Mouse (Mus musculus) hindbrain, embryonic 15.5 days (tissue): ENCODE results near the gene Slc39a1. TPM values are rescaled to one million over a fixed set of nuclear protein-coding genes. Genes with fewer than 3 reads are reported as not detected.
"Not testable (repeated sequence)": the region's sequence is repeated elsewhere in the genome, so short reads cannot be mapped to it uniquely, and the experiment has no call there.

Experiments used
- ATAC-seq: fragments of 200-750 bp; cut with Nextera tagmentation; 2 replicates; pipeline ENCODE4 v1.8.0; 2017; ENCODE audit warnings: low read depth, moderate number of reproducible peaks, moderate TSS enrichment; ENCODE audit not compliant: low FRiP score
- H3K27ac ChIP-seq: fragments of 300-500 bp; sonication (generic); replicated peaks from 2 replicates; pipeline ENCODE4 v1.5.1; 2015; ENCODE audit warnings: mild to moderate bottlenecking, inconsistent platforms
- H3K27me3 ChIP-seq: fragments of 300-500 bp; sonication (generic); 2 replicates; pipeline ENCODE4 v1.6.1; 2015; ENCODE audit warnings: control low read depth, inconsistent platforms
- H3K36me3 ChIP-seq: fragments of 300-500 bp; sonication (generic); 2 replicates; pipeline ENCODE4 v1.6.1; 2015; ENCODE audit warnings: control low read depth, inconsistent platforms
- H3K4me1 ChIP-seq: fragments of 300-500 bp; sonication (generic); replicated peaks from 2 replicates; pipeline ENCODE4 v1.6.1; 2015; ENCODE audit warnings: control low read depth, inconsistent platforms
- H3K4me2 ChIP-seq: fragments of 300-500 bp; sonication (generic); 2 replicates; pipeline ENCODE4 v1.6.1; 2015; ENCODE audit warnings: moderate library complexity, mild to moderate bottlenecking, inconsistent platforms
- H3K4me3 ChIP-seq: fragments of 300-500 bp; sonication (generic); 2 replicates; pipeline ENCODE4 v1.5.1; 2015; ENCODE audit warnings: mild to moderate bottlenecking, inconsistent platforms
- H3K9ac ChIP-seq: fragments of 300-500 bp; sonication (generic); 2 replicates; pipeline ENCODE4 v1.6.1; 2015; ENCODE audit warnings: inconsistent platforms
- H3K9me3 ChIP-seq: fragments of 300-500 bp; sonication (generic); 2 replicates; pipeline ENCODE4 v1.6.1; 2016; ENCODE audit warnings: control low read depth, inconsistent platforms
- WGBS: fragments of 180-500 bp; shearing (Covaris S2); methylation state at CpG from one replicate; pipeline ENCODE4 v1.1.7; 2015; 5-methylcytosine and 5-hydroxymethylcytosine counted together
- polyA plus RNA-seq: library from polyadenylated mRNA; unstranded; fragments of >200 nt; fragmentation: Nextera tagmentation; extraction: Ambion mirVana; gene quantifications from 2 replicates; pipeline ENCODE4 v1.2.1, GENCODE M21; 2015

Gene Slc39a1
- polyA plus RNA-seq, 1 experiment from 2014 or later = 52.1 TPM

- H3K36me3 ChIP-seq = no peaks in the 10 kb centered on the region
- ATAC-seq = no peak
- H3K27me3 ChIP-seq = no peaks in the 10 kb centered on the region
- 68% methylated on average over 2 of the region's 2 CpGs for WGBS
- H3K9me3 ChIP-seq = no peaks in the 10 kb centered on the region
- no peak overlapping the region for H3K4me3 ChIP-seq
- peaks cover 28% of the 10 kb centered on the region for H3K4me1 ChIP-seq
- H3K9ac ChIP-seq = no peak overlapping the region
- no peak overlapping the region for H3K27ac ChIP-seq
- no peak overlapping the region for H3K4me2 ChIP-seq
These were observed 2.6 kb upstream of the Slc39a1 start for GRCm38 (mm10) chr3:90245406-90245805.

GRCm38 (mm10) chr3:90247630-90247959 is 377 bp upstream of the Slc39a1 start:
- WGBS = 1% methylated on average over 3 of the region's 3 CpGs
- peak overlapping the region; percentile 82 for H3K9ac ChIP-seq
- no peaks in the 10 kb centered on the region for H3K27me3 ChIP-seq
- H3K36me3 ChIP-seq = peaks cover 12% of the 10 kb centered on the region
- peak overlapping the region; percentile 81 for H3K4me3 ChIP-seq
- H3K4me1 ChIP-seq = peaks cover 28% of the 10 kb centered on the region
- peak; percentile 4; the same call in 1 of the 2 replicates for ATAC-seq
- H3K27ac ChIP-seq = peak overlapping the region; percentile 84
- H3K9me3 ChIP-seq = no peaks in the 10 kb centered on the region
- peak overlapping the region; percentile 72 for H3K4me2 ChIP-seq

- peak overlapping the region; percentile 82 for H3K9ac ChIP-seq
- peak overlapping the region; percentile 72 for H3K4me2 ChIP-seq
- H3K27me3 ChIP-seq = no peaks in the 10 kb centered on the region
- no peaks in the 10 kb centered on the region for H3K9me3 ChIP-seq
- H3K4me1 ChIP-seq = peaks cover 21% of the 10 kb centered on the region
- peak overlapping the region; percentile 84 for H3K27ac ChIP-seq
- 11% methylated on average over 10 of the region's 10 CpGs for WGBS
- H3K36me3 ChIP-seq = peaks cover 12% of the 10 kb centered on the region
- H3K4me3 ChIP-seq = peak overlapping the region; percentile 81
- no peak for ATAC-seq
These were observed 751 bp downstream of the Slc39a1 start for GRCm38 (mm10) chr3:90248746-90249100.

GRCm38 (mm10) chr3:90250791-90251190 is 2.8 kb downstream of the Slc39a1 start:
- Histone ChIP-seq H3K27me3 (no peaks in the 10 kb centered on the region), H3K4me3 (no peak overlapping the region), H3K4me2 (no peak overlapping the region), H3K9ac (no peak overlapping the region), H3K36me3 (peaks cover 12% of the 10 kb centered on the region), H3K27ac (no peak overlapping the region), H3K9me3 (no peaks in the 10 kb centered on the region), H3K4me1 (peaks cover 30% of the 10 kb centered on the region)
- WGBS = 88% methylated on average over 6 of the region's 6 CpGs
- ATAC-seq = no peak

GRCm38 (mm10) chr3:90251731-90252226 is 3.8 kb downstream of the Slc39a1 start:
- not testable (repeated sequence) for H3K27me3 ChIP-seq, H3K27ac ChIP-seq, H3K4me3 ChIP-seq, H3K4me2 ChIP-seq, H3K9me3 ChIP-seq, ATAC-seq, H3K9ac ChIP-seq
- Histone ChIP-seq H3K36me3 (peaks cover 12% of the 10 kb centered on the region), H3K4me1 (peaks cover 40% of the 10 kb centered on the region)
- 96% methylated on average over 10 of the region's 12 CpGs for WGBS

- not testable (repeated sequence) for H3K9me3 ChIP-seq, H3K4me3 ChIP-seq, H3K27ac ChIP-seq, H3K4me2 ChIP-seq, H3K9ac ChIP-seq, ATAC-seq, H3K27me3 ChIP-seq
- 100% methylated on average over 2 of the region's 2 CpGs for WGBS
- peaks cover 38% of the 10 kb centered on the region for H3K4me1 ChIP-seq
- peaks cover 20% of the 10 kb centered on the region for H3K36me3 ChIP-seq
These were observed 4.7 kb downstream of the Slc39a1 start for GRCm38 (mm10) chr3:90252659-90253058.

- not testable (repeated sequence) for H3K27ac ChIP-seq
These were observed 5.2 kb downstream of the Slc39a1 start for GRCm38 (mm10) chr3:90253174-90253573.

GRCm38 (mm10) chr3:90253653-90254418 is 5.9 kb downstream of the Slc39a1 start, which contains the start of gene Crtc2:
TSS of gene Crtc2 (plus strand) at chr3:90254163.
- Histone ChIP-seq H3K27me3 (no peaks in the 10 kb centered on the region), H3K4me3 (peak within 1 kb of the TSS; percentile 85), H3K4me2 (peak within 1 kb of the TSS; percentile 89), H3K9ac (peak within 1 kb of the TSS; percentile 87), H3K27ac (peak within 1 kb of the TSS; percentile 88), H3K9me3 (no peaks in the 10 kb centered on the region), H3K4me1 (peaks cover 31% of the 10 kb centered on the region), H3K36me3 (peaks cover 31% of the 10 kb centered on the region)
- under 1% methylated on average over 39 of the region's 40 CpGs for WGBS
- peak; percentile 97 for ATAC-seq

More at GRCm38 (mm10) chr3:90253174-90253573, 5.2 kb downstream of the Slc39a1 start:
- Histone ChIP-seq H3K4me2 (peak overlapping the region; percentile 89), H3K4me3 (peak overlapping the region; percentile 85; the same call in 1 of the 2 replicates), H3K4me1 (peaks cover 36% of the 10 kb centered on the region), H3K36me3 (peaks cover 25% of the 10 kb centered on the region)
- 79% methylated on average over 1 of the region's 1 CpGs for WGBS
- H3K9ac ChIP-seq, H3K9me3 ChIP-seq, H3K27me3 ChIP-seq: not testable (repeated sequence)
- ATAC-seq = peak; percentile 2; the same call in 1 of the 2 replicates

GRCm38 (mm10) chr3:90254419-90255193 is 6.6 kb downstream of the Slc39a1 start:
- WGBS = under 1% methylated on average over 41 of the region's 41 CpGs
- H3K4me3 ChIP-seq = peak overlapping the region; percentile 85
- H3K9me3 ChIP-seq = no peaks in the 10 kb centered on the region
- H3K4me1 ChIP-seq = peaks cover 25% of the 10 kb centered on the region
- peak; percentile 59; the same call in 1 of the 2 replicates for ATAC-seq
- H3K4me2 ChIP-seq = peak overlapping the region; percentile 89
- H3K36me3 ChIP-seq = peaks cover 39% of the 10 kb centered on the region
- H3K9ac ChIP-seq = peak overlapping the region; percentile 87
- peak overlapping the region; percentile 88 for H3K27ac ChIP-seq
- no peaks in the 10 kb centered on the region for H3K27me3 ChIP-seq

- peaks cover 24% of the 10 kb centered on the region for H3K4me1 ChIP-seq
- peak overlapping the region; percentile 87 for H3K9ac ChIP-seq
- WGBS = 20% methylated on average over 2 of the region's 2 CpGs
- no peaks in the 10 kb centered on the region for H3K27me3 ChIP-seq
- 0 out of 2 replicates have a peak overlapping the region, but pooled peaks have one; percentile 88 for H3K27ac ChIP-seq
- H3K9me3 ChIP-seq = no peaks in the 10 kb centered on the region
- peak overlapping the region; percentile 89 for H3K4me2 ChIP-seq
- peak overlapping the region; percentile 85 for H3K4me3 ChIP-seq
- peaks cover 44% of the 10 kb centered on the region for H3K36me3 ChIP-seq
- no peak for ATAC-seq
These were observed 7.2 kb downstream of the Slc39a1 start for GRCm38 (mm10) chr3:90255194-90255565.

GRCm38 (mm10) chr3:90255784-90256353 is 7.9 kb downstream of the Slc39a1 start:
- no peak overlapping the region; the same call in 1 of the 2 replicates for H3K4me3 ChIP-seq
- no peak overlapping the region for H3K27ac ChIP-seq
- no peaks in the 10 kb centered on the region for H3K27me3 ChIP-seq
- peaks cover 24% of the 10 kb centered on the region for H3K4me1 ChIP-seq
- H3K36me3 ChIP-seq = peaks cover 47% of the 10 kb centered on the region
- peak overlapping the region; percentile 89; the same call in 1 of the 2 replicates for H3K4me2 ChIP-seq
- H3K9ac ChIP-seq = peak overlapping the region; percentile 87; the same call in 1 of the 2 replicates
- WGBS = 93% methylated on average over 14 of the region's 14 CpGs
- H3K9me3 ChIP-seq = no peaks in the 10 kb centered on the region
- no peak for ATAC-seq
